Mouse (Mus musculus) bone marrow macrophage, adult 2 months (primary cell): Measurements from ENCODE around the gene Bcl11b.

Experiments used
- CTCF ChIP-seq: IDR thresholded peaks from 2 replicates; pipeline ENCODE4 v1.5.1; 2012; ENCODE audit warnings: low read depth, mild to moderate bottlenecking, low read length, moderate library complexity
- POLR2A ChIP-seq: IDR thresholded peaks from 2 replicates; pipeline ENCODE4 v1.6.1; 2012; ENCODE audit warnings: mild to moderate bottlenecking, low read depth, low read length, borderline replicate concordance

GRCm38 (mm10) chr12:107924696-107925095 is 78.7 kb downstream of the Bcl11b start:
- TF ChIP-seq CTCF, result no peak
- TF ChIP-seq POLR2A, result no peak
